Mouse (Mus musculus): ENCODE measurements around the gene Ucp2. TPM values are rescaled to one million over a fixed set of nuclear protein-coding genes. Genes with fewer than 3 reads are reported as not detected.
"Not testable (repeated sequence)": the region's sequence is repeated elsewhere in the genome, so short reads cannot be mapped to it uniquely, and the experiment has no call there.

Gene Ucp2
- total RNA-seq, 2 experiments from 2014 or later = 255 to 377 TPM

DNA sequence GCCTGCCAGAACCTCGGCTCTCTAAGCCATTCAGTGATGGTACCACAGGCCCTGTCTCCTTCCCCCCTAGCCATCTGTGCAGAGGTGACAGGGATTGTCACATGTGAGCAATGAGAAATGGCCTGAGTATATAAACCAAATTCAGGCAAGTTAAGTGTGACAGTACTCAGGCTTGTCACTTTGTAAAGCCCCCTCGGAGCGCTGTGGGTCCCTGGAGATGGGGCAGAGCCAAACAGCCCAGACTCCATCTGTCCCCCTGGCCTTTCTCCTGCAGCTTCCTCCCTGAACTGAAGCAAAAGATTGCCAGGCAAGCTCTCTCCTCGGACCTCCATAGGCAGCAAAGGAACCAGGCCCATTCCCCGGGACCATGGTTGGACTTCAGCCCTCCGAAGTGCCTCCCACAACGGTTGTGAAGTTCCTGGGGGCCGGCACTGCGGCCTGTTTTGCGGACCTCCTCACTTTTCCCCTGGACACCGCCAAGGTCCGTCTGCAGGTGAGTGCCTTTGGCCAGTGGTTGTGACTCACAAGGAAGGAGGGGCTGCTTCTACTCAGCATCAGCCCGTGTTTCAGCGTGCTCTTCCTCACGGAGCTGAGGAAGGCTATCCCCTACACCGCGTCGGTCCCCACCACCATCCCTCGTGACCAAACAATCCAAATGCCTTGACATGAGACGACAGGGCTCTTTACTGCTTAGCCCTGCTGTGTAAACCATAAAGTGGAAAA lies 13.9 kb upstream of the Ucp2 start:
- DNase-seq = no peak

DNA sequence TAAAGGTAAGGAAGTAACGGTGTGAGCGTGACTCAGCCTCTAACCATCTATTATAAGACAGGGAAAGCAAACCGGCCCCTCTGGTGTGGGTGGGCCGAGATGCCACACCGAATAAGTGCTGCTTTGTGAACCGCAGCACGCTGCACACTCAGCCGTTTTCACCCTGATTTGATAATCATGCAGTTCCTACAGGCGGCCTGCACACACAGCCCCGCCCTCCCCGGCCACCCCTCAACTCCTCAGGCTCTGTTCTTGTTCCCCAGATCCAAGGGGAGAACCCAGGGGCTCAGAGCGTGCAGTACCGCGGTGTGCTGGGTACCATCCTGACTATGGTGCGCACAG lies 13.3 kb upstream of the Ucp2 start:
- DNase-seq = no peak

DNA sequence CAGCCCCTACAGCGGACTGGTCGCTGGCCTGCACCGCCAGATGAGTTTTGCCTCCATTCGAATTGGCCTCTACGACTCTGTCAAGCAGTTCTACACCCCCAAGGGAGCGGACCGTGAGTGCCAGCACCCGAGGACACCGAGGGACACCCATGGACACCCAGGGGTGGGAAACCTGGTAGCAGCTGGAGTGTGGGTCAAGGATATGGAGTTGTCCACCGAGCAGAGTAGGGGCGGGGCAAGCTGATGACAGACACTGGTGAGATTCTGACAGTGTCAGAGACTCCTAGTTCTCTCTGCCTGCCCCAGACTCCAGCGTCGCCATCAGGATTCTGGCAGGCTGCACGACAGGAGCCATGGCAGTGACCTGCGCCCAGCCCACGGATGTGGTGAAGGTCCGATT lies 13.0 kb upstream of the Ucp2 start:
- DNase-seq = no peak

DNA sequence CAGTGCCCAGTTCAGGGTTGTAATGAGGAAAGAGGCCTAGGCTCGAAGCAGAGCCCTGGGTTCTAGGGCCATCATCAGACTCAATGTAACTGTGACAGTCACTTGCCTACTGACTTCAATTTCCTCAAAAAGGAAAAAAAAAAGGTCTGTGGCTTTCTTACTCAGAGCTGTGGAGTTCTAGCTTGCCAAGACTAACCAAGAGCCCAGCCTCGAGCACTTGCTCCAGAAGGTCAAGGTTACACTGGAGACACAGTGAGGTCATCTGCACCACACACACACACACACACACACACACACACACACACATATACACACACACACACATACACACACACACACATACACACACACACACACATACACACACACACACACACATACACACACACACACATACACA lies 11.1 kb upstream of the Ucp2 start:
- DNase-seq = not testable (repeated sequence)

DNA sequence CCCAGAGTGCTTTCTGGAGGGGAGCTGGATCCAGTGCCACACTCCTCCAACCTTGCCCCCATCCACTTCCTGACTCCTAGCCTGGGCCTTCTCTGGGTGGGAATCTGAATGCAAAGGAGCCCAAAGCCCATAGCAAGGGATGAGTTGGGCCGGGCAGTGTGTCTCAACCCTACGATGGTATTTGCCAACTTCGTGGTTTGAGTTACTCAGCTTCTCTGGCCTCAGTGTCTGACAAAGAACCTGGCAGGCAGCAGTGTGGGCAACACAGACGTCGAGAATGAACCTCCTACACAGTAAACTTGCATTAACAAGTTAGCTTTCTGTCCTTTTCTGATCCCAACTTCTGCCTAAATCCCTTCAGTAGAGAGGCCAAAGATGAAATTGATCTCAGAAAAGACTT lies 8.6 kb upstream of the Ucp2 start:
- no peak for DNase-seq

DNA sequence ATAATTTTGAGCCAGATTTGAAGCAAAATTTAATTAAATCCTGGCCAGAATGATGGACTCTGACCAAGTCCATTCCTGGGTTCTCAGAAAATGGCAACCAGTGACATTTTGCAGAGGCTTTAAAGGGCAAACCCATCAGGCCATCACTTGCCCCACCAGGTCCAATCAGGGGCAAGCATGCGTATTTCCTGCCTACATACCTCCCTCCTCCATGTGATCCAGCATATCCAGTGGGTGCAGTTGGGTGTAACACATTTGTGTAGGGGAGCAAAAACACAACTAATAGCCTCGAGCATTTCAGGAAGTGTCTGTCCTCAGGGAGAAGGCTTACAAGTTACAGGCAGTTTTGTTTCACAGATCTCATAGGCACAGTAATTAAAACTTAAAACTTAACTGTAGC lies 5.8 kb upstream of the Ucp2 start:
- DNase-seq = no peak

DNA sequence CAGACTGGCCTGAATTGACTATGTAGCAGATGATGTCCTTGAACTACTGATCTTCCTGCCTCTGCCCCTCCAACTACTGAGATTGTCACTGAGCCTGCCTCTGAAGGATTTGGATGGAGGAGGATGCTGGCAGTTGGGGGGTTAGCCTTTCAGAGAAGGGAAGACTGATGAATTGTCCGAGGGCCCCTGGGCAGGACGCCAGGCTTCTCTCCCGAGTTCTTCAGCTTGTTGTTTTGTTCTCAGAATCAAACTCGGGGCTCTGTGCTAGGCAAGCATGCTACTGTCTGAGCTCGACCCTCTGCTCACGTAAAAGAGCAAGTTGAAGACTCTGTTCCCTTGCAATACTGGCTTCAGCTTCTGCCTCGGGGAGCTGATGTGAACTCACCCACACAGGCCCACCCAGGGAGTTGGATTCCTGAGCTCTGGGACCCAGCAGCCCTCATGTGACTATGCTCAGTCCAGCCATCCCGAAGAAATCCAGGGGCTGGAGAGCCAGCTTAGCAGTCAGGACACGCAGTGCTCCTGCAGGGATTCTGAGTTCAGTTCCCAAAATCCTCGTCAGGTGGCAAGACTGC lies 4.6 kb upstream of the Ucp2 start:
- no peak for DNase-seq

DNA sequence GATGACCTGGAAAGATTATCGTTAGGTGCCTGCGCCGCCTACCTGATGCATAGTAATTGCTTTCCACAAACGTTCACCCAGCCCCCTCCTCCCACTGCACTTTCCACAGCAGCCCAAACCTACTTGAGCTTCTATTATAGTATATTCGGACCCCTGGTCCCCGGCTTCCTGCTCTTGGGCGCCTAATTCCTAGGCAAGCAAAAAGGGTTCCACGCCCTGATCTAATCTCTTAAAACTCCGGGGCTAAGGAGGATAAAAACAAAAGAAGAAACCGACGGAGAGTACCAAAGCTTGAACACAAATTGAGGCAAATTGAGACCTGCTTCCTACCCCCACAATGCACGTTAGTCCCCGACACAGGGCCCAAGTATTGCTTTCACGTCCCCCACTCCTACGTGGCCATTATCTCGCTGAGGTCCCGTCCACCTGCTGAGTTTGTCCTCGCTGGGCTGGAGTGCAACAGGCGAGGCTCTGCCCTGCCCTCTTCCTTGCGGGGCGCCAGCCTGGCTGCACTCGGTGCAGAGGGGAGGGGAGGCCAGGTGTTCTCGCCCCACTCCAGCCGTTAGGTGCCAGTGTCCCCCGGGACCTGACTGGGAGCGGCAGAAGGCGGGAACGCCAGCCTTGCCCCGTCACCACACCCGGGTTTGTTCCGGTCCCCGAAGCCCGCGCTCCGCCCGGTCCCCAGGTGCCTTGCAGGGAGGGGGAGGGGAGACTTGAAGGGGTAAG lies 583 bp upstream of the Ucp2 start:
- DNase-seq = no peak

DNA sequence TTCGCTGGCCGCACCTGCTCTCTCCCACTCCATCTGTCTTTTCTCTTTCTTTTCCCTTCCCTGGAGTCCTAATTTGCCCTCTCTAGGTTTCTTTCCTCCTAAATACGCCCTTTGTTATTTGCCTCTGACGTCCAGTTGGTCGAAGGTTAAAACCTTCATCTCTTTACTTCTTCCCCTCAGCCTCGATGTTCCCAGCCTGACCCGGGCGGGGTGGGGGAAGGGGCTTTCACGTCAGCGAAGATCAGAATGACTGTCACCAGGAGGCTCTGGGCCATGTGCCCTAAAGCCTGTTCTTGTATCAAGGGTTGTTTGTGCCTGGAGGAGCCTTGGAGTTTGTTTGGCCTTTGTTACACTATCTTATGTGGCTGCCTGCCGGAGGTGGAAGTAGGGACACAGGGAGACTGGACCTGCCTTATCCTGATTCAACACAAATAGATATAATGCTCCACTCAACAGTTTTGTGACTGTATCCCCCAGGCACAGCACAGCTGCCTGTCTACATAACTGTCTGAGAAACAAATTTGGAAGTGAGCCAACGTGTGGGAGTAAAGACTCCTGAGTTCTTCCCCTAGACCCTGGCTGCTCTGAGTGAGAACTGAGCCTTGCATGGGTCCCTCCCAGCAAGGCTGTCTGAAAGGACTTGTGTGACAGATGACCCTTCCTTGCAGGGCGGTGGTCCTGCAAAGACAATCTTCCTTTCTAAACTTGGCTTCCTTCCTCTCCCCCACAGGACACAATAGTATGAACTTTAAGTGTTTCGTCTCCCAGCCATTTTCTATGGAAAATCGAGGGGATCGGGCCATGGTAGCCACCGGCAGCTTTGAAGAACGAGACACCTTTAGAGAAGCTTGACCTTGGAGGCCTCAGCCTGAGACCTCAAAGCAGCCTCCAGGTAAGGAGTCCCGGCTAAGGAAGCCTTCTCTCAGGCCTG lies 612 bp downstream of the Ucp2 start:
- peak; percentile 66 to 75 for DNase-seq

DNA sequence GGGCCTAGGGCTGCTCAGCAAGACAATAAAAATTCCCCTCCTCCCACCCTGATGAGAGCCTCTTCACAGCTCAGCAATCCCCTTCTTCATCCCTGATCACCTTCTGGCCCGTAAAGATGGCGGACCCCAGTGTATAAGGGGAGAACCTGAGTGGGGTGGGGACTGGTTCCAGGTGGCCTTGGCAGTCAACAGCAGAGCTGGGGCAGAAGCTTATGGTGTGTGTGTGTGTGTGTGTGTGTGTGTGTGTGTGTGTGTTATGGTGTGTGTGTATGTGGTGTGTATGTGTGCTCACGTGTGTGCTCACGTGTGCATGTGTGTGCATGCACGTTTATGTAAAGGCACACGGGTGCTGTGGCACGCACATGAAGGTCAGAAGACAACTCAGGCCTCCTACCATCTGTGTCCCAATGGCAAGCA lies 1.3 kb downstream of the Ucp2 start:
- DNase-seq = peak in 1 of 2 experiments; percentile 45

DNA sequence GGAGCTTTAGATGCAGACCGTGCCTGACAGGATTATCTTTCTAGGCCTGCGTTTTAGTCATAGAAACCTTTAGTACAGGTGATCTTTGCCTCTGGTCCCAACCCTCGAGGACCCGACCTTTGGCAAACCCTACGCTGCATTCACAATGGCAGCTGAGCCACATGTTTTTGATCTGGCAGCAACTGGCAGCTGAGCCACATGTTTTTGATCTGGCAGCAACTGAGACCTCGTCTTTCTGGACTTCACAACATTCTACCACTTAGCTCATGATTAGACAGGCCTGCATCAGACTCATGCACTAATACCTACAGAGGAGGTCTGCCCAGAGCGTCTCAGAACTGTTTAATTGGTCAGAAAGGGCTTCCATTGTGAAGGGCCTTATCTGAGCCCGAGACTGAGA lies 1.9 kb downstream of the Ucp2 start:
- peak in 1 of 2 experiments; percentile 59 for DNase-seq

DNA sequence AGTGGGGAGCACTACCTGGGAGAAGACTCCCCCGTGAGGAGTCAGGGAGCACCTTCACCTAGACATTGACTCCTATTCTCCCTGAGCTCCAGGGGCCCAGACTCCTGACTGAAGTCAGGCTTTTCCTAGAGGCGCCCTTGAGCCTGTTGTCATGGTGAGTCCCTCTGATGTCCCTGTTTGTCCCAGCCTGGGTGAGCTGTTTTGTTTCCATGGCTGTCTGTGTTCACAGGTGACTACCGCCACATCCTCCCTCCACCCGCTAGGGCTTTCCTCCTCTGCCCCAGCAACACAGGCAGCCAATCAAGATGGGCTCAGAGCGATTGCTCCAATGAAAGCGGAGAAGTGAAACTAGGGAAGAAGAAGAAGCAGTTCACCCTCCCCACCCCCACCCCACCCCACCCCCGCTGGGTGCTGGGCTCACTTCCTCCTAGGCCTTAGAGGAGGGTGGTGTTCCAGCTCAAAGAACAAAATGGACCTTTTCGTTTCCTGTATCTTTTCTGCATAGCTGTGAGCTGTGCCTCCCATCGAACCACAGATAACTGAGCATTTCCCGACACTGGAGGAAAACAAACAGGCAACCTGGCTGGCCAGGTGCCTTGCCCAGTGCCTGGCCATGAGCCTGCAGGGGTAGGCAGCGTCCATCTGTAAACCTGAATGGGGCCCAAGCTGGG lies 2.6 kb downstream of the Ucp2 start:
- DNase-seq = peak; percentile 85 to 92

DNA sequence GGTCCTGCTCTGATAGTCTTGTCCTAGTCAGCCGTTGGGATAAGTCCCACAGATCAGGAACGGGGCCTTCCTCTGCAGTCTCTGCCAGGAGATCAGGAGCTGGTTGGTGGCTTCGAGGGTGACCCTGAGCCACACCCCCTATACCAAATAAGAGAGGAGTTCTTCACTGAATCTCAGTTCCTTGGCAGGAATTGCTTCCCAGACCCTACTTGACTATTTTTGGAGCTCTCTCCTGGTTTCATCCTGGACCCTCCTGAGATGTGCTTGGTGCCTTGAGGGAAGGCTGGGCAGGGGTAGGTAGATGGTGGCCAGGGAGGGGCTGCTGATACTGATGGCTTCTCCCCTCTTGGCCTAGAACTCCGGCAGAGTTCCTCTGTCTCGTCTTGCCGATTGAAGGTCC lies 3.2 kb downstream of the Ucp2 start:
- DNase-seq = no peak

DNA sequence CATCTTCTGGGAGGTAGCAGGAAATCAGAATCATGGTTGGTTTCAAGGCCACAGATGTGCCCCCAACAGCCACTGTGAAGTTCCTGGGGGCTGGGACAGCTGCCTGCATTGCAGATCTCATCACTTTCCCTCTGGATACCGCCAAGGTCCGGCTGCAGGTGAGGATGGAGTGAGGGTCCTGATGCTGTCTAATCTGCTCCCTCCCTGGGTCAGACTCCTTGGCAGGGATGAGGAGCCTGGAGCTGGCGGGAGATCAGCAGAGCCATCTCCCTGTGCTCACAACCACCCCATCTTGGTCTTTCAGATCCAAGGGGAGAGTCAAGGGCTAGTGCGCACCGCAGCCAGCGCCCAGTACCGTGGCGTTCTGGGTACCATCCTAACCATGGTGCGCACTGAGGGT lies 3.7 kb downstream of the Ucp2 start:
- DNase-seq = no peak

DNA sequence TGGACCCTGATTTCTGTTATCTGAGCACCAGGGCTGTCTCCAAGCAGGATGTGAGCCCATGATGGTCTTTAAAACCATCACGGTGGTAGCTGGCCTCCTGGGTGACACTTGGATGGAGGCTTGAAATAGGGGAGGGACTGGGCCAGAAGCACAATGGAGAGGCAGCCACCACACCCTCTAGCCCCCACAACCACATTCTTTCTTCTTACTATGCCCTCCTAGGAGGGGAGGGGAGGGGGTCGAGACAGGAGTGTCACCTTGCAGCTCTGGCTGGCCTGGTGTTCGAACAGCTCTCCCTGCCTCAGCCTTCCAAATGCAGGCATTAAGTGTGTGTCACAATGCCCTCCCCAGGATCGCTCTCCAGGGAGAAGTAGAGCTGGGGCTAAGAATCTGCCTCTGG lies 4.3 kb downstream of the Ucp2 start:
- no peak for DNase-seq

DNA sequence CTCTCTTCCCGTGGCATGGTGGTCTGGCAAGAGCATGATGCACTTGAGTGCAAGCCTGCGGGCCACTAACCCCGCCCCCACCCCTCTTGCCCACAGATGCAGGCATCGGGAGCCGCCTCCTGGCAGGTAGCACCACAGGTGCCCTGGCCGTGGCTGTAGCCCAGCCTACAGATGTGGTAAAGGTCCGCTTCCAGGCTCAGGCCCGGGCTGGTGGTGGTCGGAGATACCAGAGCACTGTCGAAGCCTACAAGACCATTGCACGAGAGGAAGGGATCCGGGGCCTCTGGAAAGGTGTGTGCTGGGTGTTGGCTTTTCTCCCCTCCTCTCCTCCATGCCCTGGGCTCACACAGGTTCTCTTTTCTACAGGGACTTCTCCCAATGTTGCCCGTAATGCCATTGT lies 4.8 kb downstream of the Ucp2 start:
- DNase-seq = no peak

DNA sequence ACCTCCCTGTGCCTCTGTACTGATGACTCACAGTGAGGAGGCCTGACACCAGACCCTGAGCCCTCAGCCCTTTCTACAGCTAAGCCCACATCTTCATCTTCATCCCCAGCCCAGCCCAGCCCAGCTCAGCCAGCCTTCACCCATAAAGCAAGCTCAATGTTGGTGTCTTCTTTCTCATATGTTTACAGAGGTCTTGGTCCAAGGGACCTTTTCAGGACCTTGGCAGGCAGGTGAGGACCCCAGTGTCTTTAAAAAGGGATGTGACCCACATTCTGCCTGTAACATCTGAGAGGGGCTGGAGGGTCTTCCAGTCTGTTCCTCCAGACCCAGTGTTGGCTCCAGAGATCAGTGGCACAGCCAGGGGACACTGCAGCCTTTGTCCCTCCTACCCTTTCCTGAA lies 6.3 kb downstream of the Ucp2 start:
- DNase-seq = no peak

DNA sequence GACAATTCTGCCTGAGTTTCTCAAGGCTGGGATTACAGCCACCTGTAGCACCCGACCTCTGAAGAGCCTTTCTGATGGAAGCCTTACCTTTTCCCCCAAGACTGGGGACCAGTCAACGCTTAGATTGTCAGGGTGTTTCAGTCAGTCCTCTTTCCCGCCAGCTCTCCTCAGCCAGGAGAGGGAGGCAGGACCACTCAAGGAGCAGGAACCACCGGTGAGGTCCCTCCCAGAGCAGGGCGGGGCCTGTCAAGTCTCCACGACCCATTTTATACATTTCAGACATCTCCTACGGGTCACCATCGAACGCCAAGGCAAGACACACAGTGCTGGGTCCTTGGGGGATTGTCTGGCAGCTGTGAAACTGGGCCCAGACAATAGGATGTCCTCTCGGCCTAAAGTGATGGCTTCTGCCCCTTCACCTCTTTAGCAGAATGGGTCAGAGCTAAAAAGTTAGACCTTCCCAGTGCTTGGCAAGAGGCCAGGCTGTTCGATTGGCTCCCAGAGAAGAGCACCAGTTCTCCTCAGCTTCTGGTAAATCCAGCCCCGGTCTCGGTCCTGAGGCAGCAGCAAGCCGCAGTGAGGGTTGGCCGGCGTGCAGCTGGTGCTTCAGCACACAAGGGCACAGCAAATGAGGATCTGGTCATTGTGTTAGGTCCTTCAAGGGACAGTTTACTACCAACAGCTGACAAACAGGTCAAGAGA lies 7.3 kb downstream of the Ucp2 start:
- DNase-seq = peak; percentile 62 to 65

DNA sequence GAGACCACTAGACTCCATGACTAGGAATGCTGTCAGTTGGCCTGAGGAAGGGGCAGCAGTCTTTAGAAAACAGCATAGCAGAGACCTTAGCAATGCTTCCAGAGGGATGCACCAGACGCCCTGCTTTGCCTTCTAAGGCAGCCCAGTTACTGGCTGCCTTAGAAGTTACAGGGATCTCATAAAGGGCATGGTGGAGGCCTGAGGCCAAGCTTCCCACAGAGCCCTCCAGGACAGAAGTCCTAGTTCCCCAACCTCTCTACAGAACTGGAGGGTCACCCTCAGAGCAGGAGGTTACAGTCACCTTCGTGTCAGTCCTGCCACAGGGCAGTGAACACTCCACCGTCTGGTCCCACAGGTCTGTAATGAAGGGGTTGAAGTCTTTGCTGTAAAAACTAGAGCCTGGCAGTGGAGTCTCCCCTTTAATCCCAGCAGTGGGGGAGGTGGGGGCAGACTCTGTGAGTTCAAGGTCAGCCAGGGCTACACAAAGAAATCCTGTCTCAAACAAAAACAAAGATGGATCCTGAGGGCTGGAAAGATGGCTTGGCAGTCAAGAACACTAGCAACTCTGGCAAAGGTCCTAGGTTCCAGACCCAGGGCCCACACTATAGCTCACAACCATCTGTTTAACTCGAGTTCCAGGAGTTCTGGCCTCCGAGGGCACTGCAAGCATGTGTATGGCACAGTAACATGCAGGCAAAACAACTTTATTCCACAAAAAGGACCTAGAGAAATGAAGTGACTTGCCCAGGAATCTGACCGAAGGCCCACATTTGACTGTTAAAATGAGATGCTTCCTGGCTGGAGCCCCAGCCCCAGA lies 8.1 kb downstream of the Ucp2 start:
- peak; percentile 50 to 58 for DNase-seq

DNA sequence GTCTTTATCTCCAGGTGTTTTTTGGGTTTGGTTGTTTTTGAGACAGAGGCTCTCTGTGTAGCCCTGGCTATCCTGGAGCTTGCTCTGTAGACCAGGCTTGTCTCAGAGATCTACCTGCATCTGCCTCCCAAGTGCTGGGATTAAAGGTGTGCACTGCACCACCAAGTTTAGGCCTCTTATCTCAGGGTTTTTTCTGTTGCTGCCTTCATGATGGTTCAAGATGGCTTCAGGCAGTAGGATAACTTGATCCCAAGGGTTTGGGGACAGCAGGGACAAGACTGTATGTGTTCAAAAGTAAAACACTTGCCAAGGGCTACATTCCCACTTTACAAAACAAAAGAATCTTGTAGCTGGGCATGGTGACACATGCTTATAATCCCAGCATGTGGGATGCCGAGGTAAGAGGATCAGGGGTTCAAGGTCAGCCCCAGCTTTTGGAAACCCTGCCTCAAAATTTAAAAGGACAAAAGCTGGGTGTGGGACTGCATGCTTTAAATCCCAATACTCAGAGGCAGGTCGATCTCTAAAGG lies 8.8 kb downstream of the Ucp2 start:
- DNase-seq = no peak
